ENCODE assay signal across 17 mouse cellular contexts in the genomic region with DNA sequence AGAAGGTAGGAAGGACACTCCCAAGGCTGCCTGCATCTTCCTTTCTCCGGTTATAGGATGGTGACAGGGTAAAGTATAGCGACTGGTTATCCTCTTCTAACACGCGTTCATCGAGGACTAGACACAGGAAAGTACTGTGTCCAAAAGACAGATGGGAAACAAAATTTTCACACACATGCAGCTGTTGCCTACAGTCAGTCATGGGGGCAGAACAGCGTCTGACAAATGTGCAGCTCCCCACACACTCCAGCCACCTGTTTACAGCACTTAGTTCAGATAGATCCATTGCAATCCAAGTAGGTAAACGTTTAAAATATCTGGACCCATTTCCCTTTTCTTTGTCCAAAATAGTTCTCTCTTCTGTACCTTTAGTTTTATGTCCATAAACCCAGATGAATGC.
"Had no signal": no experiment of that assay in that cellular context is flagged by ENCODE, and none has a peak within 500 bp of the region (broad histone marks: within the 10 kb centered on the region; RNA-seq: fewer than 3 reads in every experiment).

No protein-coding gene starts in this region.

- H3K9ac ChIP-seq: kidney, embryonic 15.5 days; limb, embryonic 13.5 days; liver, embryonic 12.5 days; lung, embryonic 14.5 days; neural tube, embryonic 12.5 days; stomach, embryonic 15.5 days had no signal

- H3K4me1 ChIP-seq: kidney, embryonic 15.5 days; liver, embryonic 12.5 days; neural tube, embryonic 12.5 days; stomach, embryonic 15.5 days had no signal

- ATAC-seq: liver, embryonic 12.5 days had no signal

- H3K4me3 ChIP-seq: kidney, embryonic 15.5 days; limb, embryonic 13.5 days; liver, embryonic 12.5 days; midbrain, embryonic 10.5 days; neural tube, embryonic 12.5 days; stomach, embryonic 15.5 days had no signal

- H3K9me3 ChIP-seq: kidney, embryonic 15.5 days; limb, embryonic 13.5 days; liver, embryonic 12.5 days; midbrain, embryonic 10.5 days; neural tube, embryonic 12.5 days; stomach, embryonic 15.5 days had no signal

- H3K27ac ChIP-seq: kidney, embryonic 15.5 days; liver, embryonic 12.5 days; midbrain, embryonic 10.5 days; neural tube, embryonic 12.5 days; stomach, embryonic 15.5 days had no signal

- H3K36me3 ChIP-seq: kidney, embryonic 15.5 days; limb, embryonic 13.5 days; liver, embryonic 12.5 days; midbrain, embryonic 10.5 days; neural tube, embryonic 12.5 days; stomach, embryonic 15.5 days had no signal

- H3K27me3 ChIP-seq: kidney, embryonic 15.5 days; limb, embryonic 13.5 days; liver, embryonic 12.5 days; neural tube, embryonic 12.5 days; stomach, embryonic 15.5 days had no signal

- DNase-seq: kidney, adult 2 months; kidney, postnatal 14 days; layer of hippocampus, postnatal 36 days; lung, embryonic 14.5 days; lung, postnatal 10 days; lung, postnatal 4 days; midbrain, embryonic 14.5 days; retina, postnatal 1 day; right cerebral cortex, postnatal 4 days; spleen, adult 18-20 months; thymus, postnatal 4 days had no signal

- H3K4me2 ChIP-seq: kidney, embryonic 15.5 days; limb, embryonic 13.5 days; liver, embryonic 12.5 days; lung, embryonic 14.5 days; neural tube, embryonic 12.5 days; stomach, embryonic 15.5 days had no signal
